Mouse (Mus musculus) heart, adult 9 months (tissue): ENCODE measurements around the gene Asb12.
"Not testable (repeated sequence)": the region's sequence is repeated elsewhere in the genome, so short reads cannot be mapped to it uniquely, and the experiment has no call there.

ENCODE experiments used
- DNase-seq, 2 experiments: peaks; one replicate each; pipeline ENCODE4 v3.0.0; 2022; ENCODE audit warnings: low spot score in 2 of 2

The Asb12 gene

DNA sequence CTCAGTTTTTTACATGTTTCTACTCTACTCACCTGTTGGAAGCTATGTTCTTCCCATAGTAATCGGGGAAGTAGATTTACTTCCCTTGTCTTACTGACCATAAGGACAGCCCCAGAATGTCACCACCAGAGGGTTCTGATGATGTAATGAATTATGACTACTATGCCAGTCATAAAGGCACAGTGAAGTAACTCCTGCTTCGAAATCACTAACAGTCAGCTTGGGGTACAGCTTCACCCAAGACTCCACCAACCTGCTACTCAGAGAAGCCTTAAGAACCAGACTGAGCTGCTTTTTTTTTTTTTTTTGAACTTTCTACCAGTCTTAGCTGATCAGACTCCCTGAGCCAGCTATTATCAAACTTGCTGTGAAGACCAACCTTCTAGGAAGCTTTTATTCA, at the start of gene Asb12, which contains the start of gene Pfn5:
Gene Asb12 (minus strand): TSS at position 101 of the 400 bp plus-strand sequence.
Gene Pfn5 (plus strand): TSS at position 218 of the 400 bp plus-strand sequence.
- DNase-seq, result no peak

GRCm38 (mm10) chrX:95600609-95601008, 42.8 kb upstream of the Asb12 start:
- DNase-seq, result no peak

DNA sequence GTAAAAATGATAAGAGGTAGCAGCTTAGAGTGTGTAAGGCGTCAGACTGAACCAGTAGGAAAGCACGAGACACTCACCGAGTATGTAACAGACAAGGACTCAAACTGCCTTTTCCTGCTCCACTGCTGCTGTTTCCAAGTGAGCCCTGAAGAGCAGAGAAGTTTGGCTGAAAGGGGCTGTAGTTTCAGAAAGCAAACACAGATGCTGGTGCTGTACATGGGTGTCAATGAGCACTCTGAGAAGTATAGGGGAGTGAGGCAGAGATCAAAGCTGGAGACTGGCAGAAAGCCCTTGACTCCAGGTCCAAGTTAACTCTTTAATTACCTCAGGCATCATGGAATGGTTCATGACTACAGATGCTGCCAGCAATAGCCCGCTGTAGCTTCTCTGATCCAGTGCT, 3.5 kb downstream of the Asb12 start:
- no peak for DNase-seq

DNA sequence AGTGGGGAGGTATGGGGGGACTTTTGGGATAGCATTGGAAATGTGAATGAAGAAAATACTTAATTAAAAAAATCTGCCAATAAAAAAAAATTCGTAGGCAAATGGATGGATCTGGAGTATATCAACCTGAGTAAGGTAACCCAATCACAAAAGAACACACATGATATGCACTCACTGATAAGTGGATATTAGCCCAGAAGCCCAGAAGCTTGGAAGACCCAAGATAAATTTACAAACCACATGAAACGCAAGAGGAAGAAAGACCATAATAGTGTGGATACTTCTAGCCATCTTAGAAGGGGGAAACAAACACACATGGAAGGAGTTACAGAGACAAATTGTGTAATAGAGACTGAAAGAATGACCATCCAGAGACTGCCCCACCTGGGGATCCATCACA, 22.3 kb downstream of the Asb12 start:
- DNase-seq, result not testable (repeated sequence)

- no peak for DNase-seq
Measured at GRCm38 (mm10) chrX:95525166-95525565, 32.6 kb downstream of the Asb12 start.

DNA sequence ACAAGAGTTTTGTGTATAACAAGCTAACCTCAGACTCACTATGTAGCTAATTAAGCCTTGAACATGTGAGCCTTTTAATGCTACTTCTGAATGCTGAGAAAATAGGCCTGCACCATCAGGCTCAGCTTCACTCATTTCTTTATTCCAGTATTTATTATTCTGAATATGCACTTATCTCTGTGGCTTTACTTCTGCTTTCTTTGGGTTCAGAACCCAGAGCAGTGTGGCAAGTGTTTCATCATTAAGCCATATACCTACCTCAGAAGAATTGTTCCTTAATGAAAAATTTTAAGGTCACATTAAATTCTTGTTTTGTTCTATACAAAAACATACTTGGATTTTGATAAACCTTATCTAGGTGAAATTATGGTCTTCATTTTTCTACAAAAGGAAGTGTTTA, 33.9 kb downstream of the Asb12 start:
- DNase-seq, result no peak

DNA sequence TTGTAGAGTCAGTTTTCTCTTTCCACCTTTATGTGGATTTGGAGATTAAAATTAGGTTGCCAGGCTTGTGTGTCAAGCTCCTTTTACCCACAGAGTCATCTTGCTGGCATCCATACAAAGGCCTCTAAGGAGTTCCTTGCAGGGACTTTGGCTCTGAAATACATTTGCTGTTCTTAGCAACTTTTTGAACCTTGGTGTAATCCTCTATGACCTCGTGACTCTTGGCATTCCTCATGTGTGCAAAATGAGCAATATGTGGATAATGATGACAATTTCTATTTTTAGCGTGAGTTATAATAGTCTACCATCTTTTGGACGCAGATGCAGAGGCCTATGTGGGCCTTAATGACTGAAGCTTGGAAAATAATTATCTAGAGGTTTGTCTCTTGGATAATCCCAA, 100.6 kb downstream of the Asb12 start:
- DNase-seq, result no peak

DNA sequence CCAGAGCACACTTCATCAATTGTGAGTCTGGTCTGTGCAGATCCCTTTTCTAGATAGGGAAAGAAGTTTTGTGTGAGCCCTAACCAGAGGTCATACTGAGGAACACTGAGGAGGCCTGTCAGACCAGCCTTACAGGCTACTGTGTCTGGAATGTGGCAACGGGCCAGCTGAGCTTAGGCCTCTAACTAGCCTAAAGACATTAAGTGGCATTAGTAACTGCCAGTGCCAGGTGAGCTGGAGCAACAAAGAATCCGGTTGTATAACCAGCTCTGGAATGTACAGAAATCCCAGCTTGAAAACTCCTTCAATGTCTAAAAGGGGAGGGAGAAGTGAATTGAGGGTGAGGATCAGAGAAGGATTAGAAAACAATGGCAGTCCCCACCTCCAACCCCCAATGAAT, 111.9 kb downstream of the Asb12 start:
- no peak for DNase-seq

- DNase-seq, result no peak
Measured at GRCm38 (mm10) chrX:95445141-95445540, 112.6 kb downstream of the Asb12 start.

DNA sequence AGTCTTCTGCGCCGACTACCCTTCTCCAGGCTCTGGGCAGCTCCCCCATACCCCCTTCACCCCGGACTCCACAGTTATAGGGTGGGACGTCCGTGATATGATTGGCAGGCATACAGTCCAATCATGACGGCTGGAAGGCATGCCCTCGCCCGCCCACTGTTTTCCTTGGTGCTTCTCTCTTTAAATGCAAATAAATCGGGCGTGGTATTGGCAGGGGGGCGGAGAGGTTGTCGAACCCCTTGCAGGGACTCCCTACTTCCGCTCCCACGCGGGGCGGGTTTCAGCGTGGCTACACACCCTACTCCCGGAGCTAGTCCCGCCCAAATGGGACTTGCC, 113.0 kb downstream of the Asb12 start, which contains the start of gene Amer1:
Gene Amer1 (minus strand): TSS at position 97 of the 336 bp plus-strand sequence.
- DNase-seq, result peak; percentile 93 to 95

- peak; percentile 24 to 58 for DNase-seq
Measured at GRCm38 (mm10) chrX:95443898-95444775, 113.7 kb downstream of the Asb12 start.

- DNase-seq, result peak; percentile 0 to 14
Measured at GRCm38 (mm10) chrX:95443390-95443789, 114.4 kb downstream of the Asb12 start.

DNA sequence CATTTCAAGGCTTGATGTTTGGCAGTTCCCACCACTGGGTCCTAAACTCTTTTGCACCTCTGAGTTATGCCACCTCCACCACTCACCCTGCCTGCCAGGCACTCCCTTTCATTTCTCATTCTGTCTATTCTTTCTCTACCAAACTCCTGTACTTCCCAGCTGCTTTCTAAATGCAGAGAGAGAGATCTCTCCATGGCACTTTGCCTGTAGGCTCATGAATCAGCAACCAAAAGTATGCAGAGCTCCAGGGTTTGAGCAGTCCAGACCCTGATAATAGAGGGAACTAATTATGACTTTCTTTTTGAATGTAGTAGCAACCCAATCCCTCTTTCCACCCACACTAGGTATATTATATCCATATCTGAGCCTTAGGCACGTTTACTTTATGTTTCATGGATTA, 115.5 kb downstream of the Asb12 start:
- DNase-seq, result no peak

DNA sequence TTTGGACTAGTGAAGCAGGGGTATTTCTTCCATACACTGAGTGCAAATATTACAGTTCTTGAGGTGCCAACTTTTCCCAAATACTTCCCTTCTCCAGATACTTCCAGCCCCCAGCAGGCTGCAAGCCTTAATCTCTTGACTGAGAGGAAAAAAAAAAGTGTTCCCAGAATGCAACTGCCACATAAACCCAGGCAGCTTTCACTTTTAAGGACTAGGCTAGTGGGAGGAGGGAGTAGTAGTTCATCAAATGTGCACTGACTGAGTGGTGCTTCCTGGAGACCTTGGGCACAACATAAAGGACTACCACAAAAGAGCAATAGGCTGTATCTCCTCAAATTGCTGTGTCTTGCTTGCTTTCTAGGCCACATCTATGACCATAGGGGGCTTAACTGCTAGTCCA, 116.5 kb downstream of the Asb12 start:
- DNase-seq, result no peak

DNA sequence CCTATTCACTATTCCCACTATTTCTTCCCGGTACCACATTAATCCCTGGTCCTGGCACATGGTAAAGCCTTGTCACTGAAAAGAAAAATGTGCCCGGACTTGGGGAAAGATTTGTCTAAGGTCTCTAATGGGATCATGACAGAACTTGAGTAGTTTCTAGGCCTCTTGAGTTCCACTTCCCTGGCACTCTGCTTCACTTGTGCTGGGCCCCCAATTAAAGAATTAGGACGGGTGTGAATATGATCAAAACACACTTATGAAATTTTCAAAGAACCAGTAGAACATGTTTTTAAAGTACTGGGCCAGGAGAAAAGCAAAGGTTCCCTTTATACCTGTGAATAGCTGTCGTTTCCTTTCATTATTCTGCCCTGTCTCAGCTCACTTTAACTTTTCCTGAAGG, 119.3 kb downstream of the Asb12 start:
- no peak for DNase-seq

DNA sequence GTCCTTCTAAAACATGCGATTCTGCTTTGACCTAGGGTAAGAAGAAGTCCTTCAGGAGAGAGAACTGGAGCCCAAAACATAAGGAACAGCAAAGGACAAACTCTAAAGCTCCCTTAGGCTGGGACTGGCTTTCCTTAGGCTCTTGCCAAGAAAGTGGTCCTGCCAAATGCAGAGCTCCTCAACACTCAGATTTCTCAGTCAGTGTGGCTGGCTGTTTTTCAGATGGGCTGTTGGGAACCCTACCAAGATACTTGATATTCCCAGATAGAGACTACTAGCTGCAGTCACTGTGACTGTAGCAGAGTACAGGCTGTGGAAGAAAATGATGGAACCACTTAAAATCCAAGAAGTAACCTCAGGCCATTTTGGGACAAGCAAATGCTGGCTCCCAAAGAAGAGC, 120.6 kb downstream of the Asb12 start:
- DNase-seq, result peak; percentile 2 to 40
